Mouse (Mus musculus) heart, postnatal 0 days (tissue): Measurements from ENCODE around the gene Snupn. TPM values are rescaled to one million over a fixed set of nuclear protein-coding genes. Genes with fewer than 3 reads are reported as not detected.

Experiments used
- ATAC-seq: fragments of 200-750 bp; cut with Nextera tagmentation; 2 replicates; pipeline ENCODE4 v1.8.0; 2017; ENCODE audit warnings: low read depth, moderate number of reproducible peaks, moderate library complexity; ENCODE audit not compliant: insufficient read depth
- DNase-seq: peaks from one replicate; pipeline ENCODE4 v3.0.0-alpha.2; 2016; ENCODE audit warnings: low spot score
- H3K27ac ChIP-seq: fragments of 300-500 bp; sonication (generic); 2 replicates; pipeline ENCODE4 v1.5.1; 2014; ENCODE audit warnings: low read depth, mild to moderate bottlenecking
- H3K27me3 ChIP-seq: fragments of 300-500 bp; sonication (generic); 2 replicates; pipeline ENCODE4 v1.6.1; 2014; ENCODE audit warnings: low read length, mixed read lengths; ENCODE audit not compliant: control insufficient read depth, insufficient read depth
- H3K36me3 ChIP-seq: fragments of 300-500 bp; sonication (generic); replicated peaks from 2 replicates; pipeline ENCODE4 v1.6.1; 2014; ENCODE audit warnings: low read length, mixed read lengths; ENCODE audit not compliant: control insufficient read depth, insufficient read depth
- H3K4me1 ChIP-seq: fragments of 300-500 bp; sonication (generic); 2 replicates; pipeline ENCODE4 v1.6.1; 2014; ENCODE audit warnings: antibody characterized with exemption; ENCODE audit not compliant: control insufficient read depth, insufficient read depth
- H3K4me2 ChIP-seq: fragments of 300-500 bp; sonication (generic); 2 replicates; pipeline ENCODE4 v1.6.1; 2014; ENCODE audit warnings: low read depth, mild to moderate bottlenecking, low read length, moderate library complexity
- H3K4me3 ChIP-seq: fragments of 300-500 bp; sonication (generic); 2 replicates; pipeline ENCODE4 v1.5.1; 2014; ENCODE audit warnings: low read depth, low read length
- H3K9ac ChIP-seq: fragments of 300-500 bp; sonication (generic); replicated peaks from 2 replicates; pipeline ENCODE4 v1.6.1; 2014; ENCODE audit warnings: low read depth, low read length, mixed read lengths
- H3K9me3 ChIP-seq: fragments of 300-500 bp; sonication (generic); replicated peaks from 2 replicates; pipeline ENCODE4 v1.6.1; 2016; ENCODE audit warnings: low read length; ENCODE audit not compliant: control insufficient read depth
- CTCF ChIP-seq: IDR thresholded peaks from 2 replicates; pipeline ENCODE4 v1.5.1; 2016; ENCODE audit warnings: antibody characterized with exemption, control low read depth, low read depth
- EP300 ChIP-seq: IDR thresholded peaks from 2 replicates; pipeline ENCODE4 v1.6.1; 2016; ENCODE audit warnings: antibody characterized with exemption, low read depth
- WGBS: fragments of 180-500 bp; shearing (Covaris S2); extraction: QIAGEN DNeasy Blood & Tissue Kit; methylation state at CpG from one replicate; pipeline ENCODE4 v1.1.7; 2014; 5-methylcytosine and 5-hydroxymethylcytosine counted together
- polyA plus RNA-seq: library from polyadenylated mRNA; unstranded; fragments of >200 nt; fragmentation: Nextera tagmentation; extraction: Ambion mirVana; gene quantifications from 2 replicates; pipeline ENCODE4 v1.2.1, GENCODE M21; 2015
- total RNA-seq: library from RNA; depleted of rRNA; stranded (reverse); fragments of >200 nt; gene quantifications from 2 replicates; pipeline ENCODE4 v1.2.3, GENCODE M21; 2014; ENCODE audit warnings: low replicate concordance

Gene Snupn
- total and polyA plus RNA-seq, 2 experiments from 2014 or later: 2.8 to 14.9 TPM

DNA sequence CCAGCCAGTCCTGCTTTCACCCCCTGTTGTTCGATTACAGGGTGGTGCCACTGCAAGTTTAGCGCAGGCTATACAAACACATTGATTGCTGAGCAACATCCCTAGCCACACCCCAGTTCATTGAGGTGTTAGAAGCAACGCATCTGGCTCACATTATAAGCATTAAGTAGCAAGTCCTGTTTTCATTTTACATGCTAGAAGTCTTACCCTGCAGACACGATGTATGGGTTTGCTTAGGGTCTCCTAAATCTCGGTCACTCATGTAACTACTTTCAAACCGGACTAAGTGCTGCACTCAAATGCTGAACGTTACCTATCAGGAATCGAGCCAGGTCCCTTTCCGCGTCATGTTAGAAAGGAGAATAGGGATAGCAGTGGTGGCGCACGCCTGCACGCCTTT lies 911 bp upstream of the Snupn start:
- no peak overlapping the region for H3K9ac ChIP-seq
- no peaks in the 10 kb centered on the region for H3K9me3 ChIP-seq
- no peaks in the 10 kb centered on the region for H3K36me3 ChIP-seq
- no peak overlapping the region for H3K27ac ChIP-seq
- peak overlapping the region; percentile 29 for H3K4me3 ChIP-seq
- no peaks in the 10 kb centered on the region for H3K27me3 ChIP-seq
- no peak for ATAC-seq
- H3K4me1 ChIP-seq: 0 out of 2 replicates have a peak, but pooled peaks cover 5% of the 10 kb centered on the region
- peak overlapping the region; percentile 51 for H3K4me2 ChIP-seq
- DNase-seq: no peak
- 16% methylated on average over 13 of the region's 13 CpGs for WGBS
- TF ChIP-seq EP300: no peak
- no peak for TF ChIP-seq CTCF

- 91% methylated on average over 1 of the region's 1 CpGs for WGBS
- TF ChIP-seq CTCF (no peak), EP300 (no peak)
- DNase-seq: no peak
- Histone ChIP-seq H3K36me3 (no peaks in the 10 kb centered on the region), H3K27ac (no peak overlapping the region), H3K9me3 (no peaks in the 10 kb centered on the region), H3K4me3 (no peak overlapping the region), H3K4me2 (no peak overlapping the region), H3K9ac (no peak overlapping the region), H3K4me1 (0 out of 2 replicates have a peak, but pooled peaks cover 5% of the 10 kb centered on the region), H3K27me3 (no peaks in the 10 kb centered on the region)
- ATAC-seq: no peak
Measured at GRCm38 (mm10) chr9:56953562-56953961, 2.9 kb downstream of the Snupn start.

- Histone ChIP-seq H3K4me1 (no peaks in the 10 kb centered on the region), H3K9ac (no peak overlapping the region), H3K36me3 (peaks cover 4% of the 10 kb centered on the region; the same call in 1 of the 2 replicates), H3K9me3 (no peaks in the 10 kb centered on the region), H3K4me3 (no peak overlapping the region), H3K27me3 (no peaks in the 10 kb centered on the region), H3K4me2 (no peak overlapping the region), H3K27ac (no peak overlapping the region)
- no peak for DNase-seq
- WGBS: 69% methylated on average over 7 of the region's 7 CpGs
- TF ChIP-seq CTCF (no peak), EP300 (no peak)
- ATAC-seq: no peak
Measured at GRCm38 (mm10) chr9:56956966-56957675, 6.4 kb downstream of the Snupn start.

DNA sequence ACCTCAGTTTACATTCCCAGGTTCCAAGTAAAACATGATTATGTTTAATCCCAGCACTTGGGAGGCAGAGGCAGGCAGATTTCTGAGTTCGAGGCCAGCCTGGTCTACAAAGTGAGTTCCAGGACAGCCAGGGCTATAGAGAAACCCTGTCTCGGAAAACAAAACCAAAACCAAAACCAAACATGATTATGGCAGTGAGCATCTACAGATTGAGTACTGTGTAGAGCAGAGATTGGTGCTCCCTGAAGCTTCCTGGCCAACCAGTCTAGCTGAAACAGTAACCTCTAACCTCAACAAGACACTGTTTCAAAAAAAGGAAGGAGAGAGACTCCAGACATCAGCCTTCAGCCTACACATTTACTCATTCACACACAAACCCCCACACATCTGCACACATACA lies 8.0 kb downstream of the Snupn start:
- Histone ChIP-seq H3K4me2 (no peak overlapping the region), H3K9ac (no peak overlapping the region), H3K36me3 (peaks cover 13% of the 10 kb centered on the region), H3K27me3 (no peaks in the 10 kb centered on the region), H3K27ac (no peak overlapping the region), H3K4me1 (no peaks in the 10 kb centered on the region), H3K4me3 (no peak overlapping the region), H3K9me3 (no peaks in the 10 kb centered on the region)
- 83% methylated on average over 2 of the region's 2 CpGs for WGBS
- no peak for ATAC-seq
- no peak for TF ChIP-seq CTCF
- no peak for TF ChIP-seq EP300
- DNase-seq: no peak

DNA sequence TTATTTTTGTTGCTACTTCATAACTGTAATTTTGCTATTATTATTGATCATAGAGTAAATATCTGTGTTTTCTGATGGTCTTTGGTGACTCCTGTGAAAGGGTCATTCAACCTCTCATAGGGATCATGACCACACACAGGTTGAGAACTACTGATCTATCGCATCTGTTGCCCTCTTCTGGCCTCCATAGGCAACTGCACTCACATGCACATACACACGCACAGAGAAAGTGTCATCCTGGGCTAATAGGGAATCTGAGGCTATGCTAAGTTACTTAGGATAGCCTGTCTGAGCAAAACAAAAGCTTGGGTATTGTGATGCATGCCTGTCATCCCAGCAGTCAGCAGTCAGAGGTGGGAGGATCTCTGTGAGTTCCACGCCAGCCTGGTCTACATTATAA lies 10.9 kb downstream of the Snupn start:
- Histone ChIP-seq H3K9me3 (no peaks in the 10 kb centered on the region), H3K9ac (no peak overlapping the region), H3K4me1 (no peaks in the 10 kb centered on the region), H3K4me2 (no peak overlapping the region), H3K27ac (no peak overlapping the region), H3K4me3 (no peak overlapping the region), H3K27me3 (no peaks in the 10 kb centered on the region), H3K36me3 (peaks cover 17% of the 10 kb centered on the region)
- DNase-seq (no peak), ATAC-seq (no peak)
- TF ChIP-seq CTCF (no peak), EP300 (no peak)
- 93% methylated on average over 3 of the region's 3 CpGs for WGBS

DNA sequence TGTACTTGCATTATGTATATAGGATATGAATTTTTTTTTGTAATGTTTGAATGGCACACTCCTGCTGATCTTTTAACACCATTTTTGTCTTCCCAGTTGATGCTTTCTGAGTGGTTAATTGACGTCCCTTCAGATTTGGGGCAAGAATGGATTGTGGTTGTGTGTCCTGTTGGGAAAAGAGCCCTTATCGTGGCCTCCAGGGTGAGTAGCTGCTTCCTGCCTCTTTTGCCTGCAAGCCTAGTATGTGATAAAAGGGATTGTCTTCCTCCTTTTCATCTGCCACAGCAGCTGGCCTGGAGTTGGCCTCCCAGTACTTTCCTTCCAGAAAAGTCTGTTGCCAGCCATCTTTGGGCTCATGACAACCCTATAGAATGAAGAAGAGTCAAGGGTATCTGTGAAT lies 19.5 kb downstream of the Snupn start:
- Histone ChIP-seq H3K4me1 (no peaks in the 10 kb centered on the region), H3K27ac (no peak overlapping the region), H3K4me3 (no peak overlapping the region), H3K27me3 (no peaks in the 10 kb centered on the region), H3K9ac (no peak overlapping the region), H3K9me3 (no peaks in the 10 kb centered on the region), H3K36me3 (peaks cover 6% of the 10 kb centered on the region; the same call in 1 of the 2 replicates), H3K4me2 (no peak overlapping the region)
- ATAC-seq: no peak
- WGBS: 61% methylated on average over 2 of the region's 2 CpGs
- no peak for DNase-seq
- TF ChIP-seq CTCF (no peak), EP300 (no peak)
